Mouse (Mus musculus): ENCODE measurements around the gene Gsg1l. TPM values are rescaled to one million over a fixed set of nuclear protein-coding genes. Genes with fewer than 3 reads are reported as not detected.
A peak's percentile ranks its signal among the peaks of the same experiment; 100 is the strongest.

The Gsg1l gene
- polyA plus RNA-seq, 1 experiment: not detected

DNA sequence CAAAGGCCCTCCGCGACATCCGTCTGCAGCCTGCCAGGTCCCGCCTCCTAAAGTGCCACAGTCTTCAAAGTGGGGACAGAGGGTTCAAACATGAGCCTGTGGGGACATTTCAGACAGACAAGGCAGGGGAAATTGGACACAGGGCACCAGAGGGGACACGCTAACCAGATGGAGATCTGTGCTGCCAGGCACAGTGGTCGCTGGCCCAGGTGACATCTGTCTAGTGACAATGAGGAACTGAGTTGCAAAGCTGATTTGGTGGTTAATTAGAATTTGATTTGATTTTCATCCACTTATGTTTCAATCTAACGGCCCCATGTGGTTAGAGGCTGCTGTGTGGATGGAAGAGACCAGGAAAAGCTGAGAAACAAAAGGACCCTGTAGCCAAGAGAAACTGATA is 28.6 kb downstream of the Gsg1l start:
- no peak overlapping the region for H3K4me3 ChIP-seq (replicated peaks; ENCODE audit: control insufficient read depth, low read depth, low read length)
- WGBS: 68% methylated on average over 7 of the region's 7 CpGs
- TF ChIP-seq POLR2A (IDR thresholded peaks at IDR 0.05; ENCODE audit: borderline replicate concordance, control insufficient read depth, low read depth, low read length) (no peak), CTCF (IDR thresholded peaks at IDR 0.05; ENCODE audit: control insufficient read depth, insufficient read depth, low read length) (no peak)

DNA sequence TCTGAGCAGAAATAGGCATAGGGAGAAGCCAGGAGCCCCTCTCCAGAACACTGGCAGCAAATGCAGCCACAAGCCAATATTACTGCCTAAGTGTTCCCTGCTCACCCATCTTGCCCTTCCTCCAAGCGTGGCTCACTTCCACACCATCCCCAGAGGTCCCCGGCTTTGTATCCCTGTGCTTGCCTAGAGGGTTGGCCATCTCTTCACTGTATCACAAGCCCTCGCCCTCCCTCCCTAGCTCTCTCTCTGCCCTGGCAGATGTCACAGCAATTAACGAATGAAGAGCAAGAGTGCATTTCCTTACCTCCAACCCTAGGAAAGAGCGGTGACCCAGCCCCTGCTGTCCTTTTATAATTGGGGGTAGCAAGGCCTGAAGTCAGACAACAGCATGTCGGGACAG is 30.3 kb downstream of the Gsg1l start:
- Histone ChIP-seq H3K4me3 (replicated peaks; ENCODE audit: control insufficient read depth, low read depth, low read length) (no peak overlapping the region), H3K4me1 (ENCODE audit: control insufficient read depth, insufficient read depth, low read length) (no peaks in the 10 kb centered on the region), H3K27ac (ENCODE audit: control insufficient read depth, insufficient read depth, low read depth, low read length, poor library complexity) (no peak overlapping the region)
- TF ChIP-seq POLR2A (IDR thresholded peaks at IDR 0.05; ENCODE audit: borderline replicate concordance, control insufficient read depth, low read depth, low read length) (no peak), CTCF (IDR thresholded peaks at IDR 0.05; ENCODE audit: control insufficient read depth, insufficient read depth, low read length) (no peak)
- 54% methylated on average over 6 of the region's 6 CpGs for WGBS

More for the DNA sequence above, 28.6 kb downstream of the Gsg1l start:
- no peak overlapping the region for H3K27ac ChIP-seq (ENCODE audit: control insufficient read depth, insufficient read depth, low read depth, low read length, poor library complexity)
- H3K4me1 ChIP-seq (ENCODE audit: control insufficient read depth, insufficient read depth, low read length): no peaks in the 10 kb centered on the region

DNA sequence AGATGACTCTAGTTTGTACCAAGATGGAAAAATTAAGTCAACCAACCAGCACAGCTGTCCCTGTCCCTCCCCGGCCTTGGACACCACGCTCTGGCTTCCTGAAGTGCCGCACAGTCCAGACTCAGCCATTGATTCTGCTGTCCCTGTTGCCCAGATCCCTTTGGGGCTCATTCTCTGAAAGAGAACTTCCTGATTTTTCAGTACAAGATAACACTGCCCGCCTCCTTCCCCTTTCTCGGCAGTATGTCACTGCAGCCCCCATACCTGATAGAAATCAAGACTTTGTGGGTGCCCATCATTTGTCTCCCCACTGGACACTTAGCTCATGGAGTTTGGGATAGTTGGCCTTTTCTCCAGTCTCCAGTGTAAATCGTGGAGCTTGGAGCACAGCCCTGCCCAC is 37.1 kb downstream of the Gsg1l start:
- Histone ChIP-seq H3K4me3 (replicated peaks; ENCODE audit: control insufficient read depth, low read depth, low read length) (no peak overlapping the region), H3K4me1 (ENCODE audit: control insufficient read depth, insufficient read depth, low read length) (peaks cover 3% of the 10 kb centered on the region; the same call in 1 of the 2 replicates), H3K27ac (ENCODE audit: control insufficient read depth, insufficient read depth, low read depth, low read length, poor library complexity) (no peak overlapping the region)
- WGBS: 42% methylated on average over 6 of the region's 6 CpGs
- no peak for TF ChIP-seq POLR2A (IDR thresholded peaks at IDR 0.05; ENCODE audit: borderline replicate concordance, control insufficient read depth, low read depth, low read length)
- no peak for TF ChIP-seq CTCF (IDR thresholded peaks at IDR 0.05; ENCODE audit: control insufficient read depth, insufficient read depth, low read length)

DNA sequence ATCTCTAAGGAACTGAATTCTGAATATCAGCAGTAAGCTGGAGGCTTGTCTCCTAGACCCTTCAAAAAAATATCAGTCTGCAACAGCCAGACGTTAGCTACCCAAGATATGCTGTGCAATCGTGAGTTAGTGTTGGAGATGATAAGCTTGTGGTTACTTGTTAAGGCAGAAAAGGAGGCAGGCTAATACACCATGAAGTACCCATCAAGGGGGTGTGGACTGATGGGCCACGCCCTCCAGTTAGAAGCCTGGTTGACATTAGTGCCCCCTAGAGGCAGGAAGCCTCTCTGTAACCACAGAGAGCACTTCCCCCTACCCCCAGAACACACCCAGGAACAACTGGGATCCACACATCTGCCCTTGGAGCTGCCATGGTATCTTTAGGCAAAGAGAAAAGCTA is 39.9 kb downstream of the Gsg1l start:
- Histone ChIP-seq H3K4me1 (ENCODE audit: control insufficient read depth, insufficient read depth, low read length) (peaks cover 3% of the 10 kb centered on the region; the same call in 1 of the 2 replicates), H3K27ac (ENCODE audit: control insufficient read depth, insufficient read depth, low read depth, low read length, poor library complexity) (no peak overlapping the region), H3K4me3 (replicated peaks; ENCODE audit: control insufficient read depth, low read depth, low read length) (no peak overlapping the region)
- WGBS: 23% methylated on average over 3 of the region's 3 CpGs
- no peak for TF ChIP-seq POLR2A (IDR thresholded peaks at IDR 0.05; ENCODE audit: borderline replicate concordance, control insufficient read depth, low read depth, low read length)
- TF ChIP-seq CTCF (IDR thresholded peaks at IDR 0.05; ENCODE audit: control insufficient read depth, insufficient read depth, low read length): peak; percentile 56; the same call in 1 of the 2 replicates

DNA sequence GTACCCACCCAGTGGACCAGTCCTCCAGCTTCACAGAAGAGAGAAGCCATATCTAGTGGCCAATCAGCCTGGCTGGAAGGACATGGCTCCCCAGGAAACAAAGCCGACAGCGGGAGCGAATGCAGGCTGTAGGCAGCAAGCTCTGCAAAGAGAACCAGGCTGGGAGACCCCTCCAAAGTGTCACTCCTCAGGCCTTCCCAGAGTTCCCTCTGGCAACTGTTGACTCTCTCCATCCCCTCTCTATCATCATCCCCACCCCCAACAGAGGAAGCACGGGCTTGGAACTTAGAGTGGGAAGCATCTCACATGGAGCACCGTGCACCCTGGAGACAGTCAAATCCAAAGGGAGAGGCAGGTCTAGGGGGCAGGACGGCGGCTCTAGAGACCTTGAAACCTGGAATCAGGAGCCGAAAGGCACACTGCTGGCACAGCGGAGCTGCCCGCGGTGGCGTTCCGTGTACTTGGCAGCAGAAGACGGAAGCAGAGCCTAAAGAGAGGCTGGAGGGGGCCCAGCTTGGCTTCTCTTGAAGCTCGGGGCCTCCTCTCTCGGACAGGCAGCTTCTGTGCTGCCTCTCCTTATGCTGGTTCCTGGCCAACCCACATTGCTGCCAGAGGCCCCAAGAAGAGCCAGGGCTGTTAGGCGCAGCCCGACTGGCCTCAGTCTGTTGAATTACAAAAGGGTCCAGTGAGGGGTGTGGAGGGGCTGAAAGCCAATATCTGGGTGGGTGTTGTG is 41.3 kb downstream of the Gsg1l start:
- Histone ChIP-seq H3K4me3 (replicated peaks; ENCODE audit: control insufficient read depth, low read depth, low read length) (no peak overlapping the region), H3K27ac (ENCODE audit: control insufficient read depth, insufficient read depth, low read depth, low read length, poor library complexity) (no peak overlapping the region), H3K4me1 (ENCODE audit: control insufficient read depth, insufficient read depth, low read length) (peaks cover 3% of the 10 kb centered on the region; the same call in 1 of the 2 replicates)
- TF ChIP-seq POLR2A (IDR thresholded peaks at IDR 0.05; ENCODE audit: borderline replicate concordance, control insufficient read depth, low read depth, low read length) (no peak), CTCF (IDR thresholded peaks at IDR 0.05; ENCODE audit: control insufficient read depth, insufficient read depth, low read length) (no peak)
- 79% methylated on average over 18 of the region's 18 CpGs for WGBS

DNA sequence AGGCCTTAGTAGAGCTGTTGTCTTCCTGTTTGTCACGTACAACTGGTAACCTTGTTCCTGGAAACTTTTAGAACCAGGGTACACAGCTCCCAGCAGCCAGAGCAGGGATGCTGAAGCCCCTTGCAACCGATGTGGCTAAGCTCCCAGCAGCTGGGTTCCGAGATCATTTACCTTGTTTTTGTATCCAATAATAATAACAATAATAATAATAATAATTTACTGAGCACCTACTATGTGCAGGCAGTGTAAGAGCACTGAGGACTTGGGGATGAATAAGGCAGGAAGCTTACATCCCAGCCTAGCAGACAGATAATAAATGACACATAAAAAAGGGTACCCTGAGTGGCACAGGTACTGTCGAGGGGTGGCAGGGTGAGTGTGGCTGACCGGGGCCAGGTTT is 42.4 kb downstream of the Gsg1l start:
- H3K27ac ChIP-seq (ENCODE audit: control insufficient read depth, insufficient read depth, low read depth, low read length, poor library complexity): no peak overlapping the region
- H3K4me3 ChIP-seq (replicated peaks; ENCODE audit: control insufficient read depth, low read depth, low read length): no peak overlapping the region
- no peak for TF ChIP-seq POLR2A (IDR thresholded peaks at IDR 0.05; ENCODE audit: borderline replicate concordance, control insufficient read depth, low read depth, low read length)
- 73% methylated on average over 5 of the region's 5 CpGs for WGBS
- peaks cover 3% of the 10 kb centered on the region; the same call in 1 of the 2 replicates for H3K4me1 ChIP-seq (ENCODE audit: control insufficient read depth, insufficient read depth, low read length)

DNA sequence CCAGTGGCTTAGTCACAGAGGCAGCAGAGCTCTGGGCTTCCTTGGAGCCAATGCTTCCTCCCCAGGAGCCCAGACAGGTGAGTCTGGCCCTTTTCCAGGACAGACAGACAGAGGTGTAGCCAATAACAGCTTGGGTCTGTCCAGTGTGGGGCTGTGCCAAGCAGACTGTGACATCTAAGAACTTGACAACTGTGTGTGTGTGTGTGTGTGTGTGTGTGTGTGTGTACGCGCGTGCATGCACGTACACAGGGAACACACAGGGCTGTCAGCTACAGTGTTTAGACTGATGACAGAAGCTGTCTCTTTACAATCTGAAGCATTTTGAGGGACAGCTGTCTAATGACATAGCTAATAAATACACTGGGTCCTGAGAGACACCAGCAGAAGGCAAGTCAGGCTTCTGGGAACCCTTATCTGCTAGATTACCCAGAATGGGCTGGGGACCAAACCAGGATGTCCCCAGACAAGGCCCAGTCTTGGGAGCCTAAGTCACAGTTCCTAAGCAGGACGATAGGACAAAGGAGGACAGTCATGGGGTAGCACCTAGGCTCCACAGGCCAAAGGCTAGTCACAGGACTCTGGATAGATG is 42.9 kb downstream of the Gsg1l start:
- Histone ChIP-seq H3K4me3 (replicated peaks; ENCODE audit: control insufficient read depth, low read depth, low read length) (no peak overlapping the region), H3K4me1 (ENCODE audit: control insufficient read depth, insufficient read depth, low read length) (peaks cover 3% of the 10 kb centered on the region; the same call in 1 of the 2 replicates), H3K27ac (ENCODE audit: control insufficient read depth, insufficient read depth, low read depth, low read length, poor library complexity) (no peak overlapping the region)
- TF ChIP-seq CTCF (IDR thresholded peaks at IDR 0.05; ENCODE audit: control insufficient read depth, insufficient read depth, low read length): no peak
- TF ChIP-seq POLR2A (IDR thresholded peaks at IDR 0.05; ENCODE audit: borderline replicate concordance, control insufficient read depth, low read depth, low read length): no peak
- WGBS: 83% methylated on average over 5 of the region's 5 CpGs

DNA sequence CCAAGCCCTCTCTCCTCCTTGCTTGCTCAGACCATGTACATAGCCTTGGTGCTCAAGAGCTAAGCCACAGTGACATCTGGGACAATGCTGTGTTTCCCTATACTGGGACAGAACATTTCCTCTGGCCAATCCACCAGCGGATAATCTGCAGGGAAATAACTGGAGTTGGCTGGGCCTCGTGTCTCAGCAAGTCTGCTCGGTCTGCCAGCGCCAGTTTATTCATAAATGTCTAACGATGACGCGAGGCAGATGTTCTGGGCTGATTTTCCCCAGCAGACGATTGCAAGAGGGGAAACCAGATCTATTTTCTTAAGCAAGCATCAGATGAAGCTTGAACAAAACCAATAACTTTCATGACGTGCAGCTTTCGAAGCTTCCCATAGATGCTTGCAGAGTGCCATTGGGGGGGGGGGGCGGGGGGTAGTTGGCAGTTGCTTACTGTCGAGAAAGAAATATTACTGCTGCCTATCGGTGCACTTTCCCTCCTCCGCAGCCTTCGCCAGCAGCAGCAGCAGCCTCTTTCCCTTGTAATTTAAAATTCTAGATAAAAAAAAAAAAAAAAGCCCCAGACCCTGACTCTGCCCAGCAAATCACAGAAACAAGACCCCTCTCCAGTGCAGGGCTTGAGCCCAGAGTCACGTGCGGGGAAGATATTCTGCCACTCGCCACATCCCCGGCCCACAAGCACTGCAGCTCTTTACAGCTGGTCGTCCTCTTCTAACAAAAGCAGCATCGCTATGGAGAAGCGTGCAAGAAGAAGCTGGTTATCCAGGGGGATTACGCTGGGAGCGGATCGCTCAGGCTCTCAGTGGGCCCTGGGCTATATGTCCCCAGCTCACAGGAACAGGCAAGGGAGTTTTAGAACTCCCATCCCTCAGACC is 43.6 kb downstream of the Gsg1l start:
- no peak overlapping the region for H3K4me3 ChIP-seq (replicated peaks; ENCODE audit: control insufficient read depth, low read depth, low read length)
- TF ChIP-seq POLR2A (IDR thresholded peaks at IDR 0.05; ENCODE audit: borderline replicate concordance, control insufficient read depth, low read depth, low read length): no peak
- no peak for TF ChIP-seq CTCF (IDR thresholded peaks at IDR 0.05; ENCODE audit: control insufficient read depth, insufficient read depth, low read length)
- 64% methylated on average over 25 of the region's 25 CpGs for WGBS
- no peak overlapping the region for H3K27ac ChIP-seq (ENCODE audit: control insufficient read depth, insufficient read depth, low read depth, low read length, poor library complexity)
- H3K4me1 ChIP-seq (ENCODE audit: control insufficient read depth, insufficient read depth, low read length): peaks cover 3% of the 10 kb centered on the region; the same call in 1 of the 2 replicates
